Mouse (Mus musculus) adrenal gland, adult 18-20 months (tissue): ENCODE measurements at regions not wholly inside any gene's neighbourhood (a gene's known extent, or its start where the extent isn't known, plus 50 kb on each side); places are given as distances from the start of the nearest gene placed in this dataset.

Source experiments
- DNase-seq, 2 experiments: peaks; one replicate each; pipeline ENCODE4 v3.0.0; 2021 to 2022; ENCODE audit warnings: low spot score in 2 of 2

DNA sequence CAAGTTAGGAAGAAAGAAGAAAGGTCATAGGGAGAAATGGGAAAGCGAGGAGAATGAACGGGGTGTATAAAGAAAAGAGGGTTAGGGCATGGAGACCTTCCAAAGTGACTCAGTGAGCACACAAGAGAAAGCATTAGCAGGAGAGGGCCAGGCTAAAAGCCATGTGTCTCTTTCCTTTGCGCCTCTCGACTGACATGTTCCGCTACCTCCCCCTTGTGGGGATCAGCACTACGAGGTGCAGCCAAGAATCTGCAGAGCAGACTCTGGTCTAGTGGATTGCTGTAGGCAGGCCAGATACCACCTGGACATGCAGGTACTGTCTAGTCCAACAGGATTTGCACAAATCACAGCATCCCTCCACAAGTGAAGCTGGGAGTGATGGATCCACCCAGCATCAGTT, 54.0 kb downstream of the Kcna5 start:
- no peak for DNase-seq

DNA sequence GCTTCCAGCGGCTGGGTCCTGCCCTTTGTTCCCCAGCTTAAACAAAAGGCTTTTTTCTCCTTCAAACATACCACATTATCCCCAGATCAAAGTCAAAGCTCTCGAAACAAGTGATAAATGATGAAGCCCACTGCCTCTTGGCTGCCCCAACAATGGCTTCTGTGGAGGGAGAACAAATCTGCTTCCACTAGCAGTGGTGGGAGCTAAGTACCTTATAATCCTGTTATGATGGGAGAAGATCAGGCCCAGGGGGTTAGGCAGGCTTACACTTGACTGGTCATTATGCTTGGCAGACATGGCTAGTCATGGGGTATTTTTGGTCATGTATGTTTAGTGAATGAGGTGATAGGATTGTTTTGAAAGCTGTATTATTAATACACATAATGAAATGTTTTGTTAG, 57.7 kb downstream of the Kcna5 start:
- DNase-seq, result no peak

DNA sequence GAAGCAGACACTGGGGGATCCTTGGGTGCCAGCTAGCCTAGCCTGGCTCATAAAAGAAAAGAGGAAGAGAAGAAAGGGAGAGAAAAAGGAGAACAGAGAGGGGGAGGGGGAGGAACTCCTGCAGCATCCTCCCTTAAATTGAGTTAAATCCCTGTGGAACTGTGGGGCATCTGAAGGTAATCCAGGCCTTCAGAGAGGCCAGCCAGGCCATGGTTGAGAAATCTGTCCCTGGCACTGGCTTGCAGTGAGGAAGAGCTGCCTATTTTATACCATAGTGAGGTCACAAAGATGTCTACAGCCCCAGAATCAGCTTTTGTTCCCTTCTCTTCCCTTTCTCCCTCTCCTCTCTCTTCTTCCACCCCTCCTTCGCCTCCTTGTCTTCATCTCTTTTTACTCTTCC, 58.5 kb downstream of the Kcna5 start:
- DNase-seq, result no peak

DNA sequence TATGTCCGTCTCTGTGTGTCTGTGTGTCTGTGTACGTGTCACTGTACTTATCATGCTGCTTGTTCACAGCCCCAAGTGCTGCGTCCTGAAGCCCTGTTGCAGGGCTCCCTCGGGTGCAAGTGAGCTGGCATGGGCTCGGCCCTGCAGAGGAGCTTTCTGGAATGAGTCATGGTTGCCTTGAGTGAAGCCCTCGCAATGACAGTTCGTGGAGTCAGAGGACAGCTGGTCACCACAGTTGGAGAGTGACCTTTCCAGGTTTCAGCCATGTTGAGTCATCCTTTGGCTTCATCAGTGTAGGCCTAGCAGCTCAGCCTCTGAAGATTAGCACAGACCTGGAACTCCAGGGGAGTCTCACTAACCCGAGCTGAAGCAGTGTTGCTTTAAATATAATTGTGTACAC, 59.7 kb downstream of the Kcna5 start:
- DNase-seq, result peak; percentile 25 to 43

DNA sequence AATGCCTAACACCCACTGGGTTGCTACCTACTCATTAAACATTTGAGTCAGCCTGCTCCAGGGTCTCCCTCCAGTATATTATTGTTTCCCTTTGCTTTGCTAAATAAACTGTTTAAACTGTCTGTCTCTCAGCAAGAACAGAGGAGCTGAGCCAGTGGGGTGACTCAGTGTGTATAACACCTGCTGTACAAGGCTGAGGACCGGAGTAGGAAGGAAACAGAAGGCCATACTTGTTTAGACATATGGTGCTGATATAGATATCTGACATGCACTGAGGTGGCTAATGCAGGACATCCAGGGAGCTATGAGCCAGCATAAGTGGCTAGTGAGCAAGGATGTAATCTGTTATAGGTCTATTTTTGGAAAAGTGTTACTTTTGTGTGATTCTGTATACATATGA, 81.5 kb downstream of the Kcna5 start:
- DNase-seq, result no peak

DNA sequence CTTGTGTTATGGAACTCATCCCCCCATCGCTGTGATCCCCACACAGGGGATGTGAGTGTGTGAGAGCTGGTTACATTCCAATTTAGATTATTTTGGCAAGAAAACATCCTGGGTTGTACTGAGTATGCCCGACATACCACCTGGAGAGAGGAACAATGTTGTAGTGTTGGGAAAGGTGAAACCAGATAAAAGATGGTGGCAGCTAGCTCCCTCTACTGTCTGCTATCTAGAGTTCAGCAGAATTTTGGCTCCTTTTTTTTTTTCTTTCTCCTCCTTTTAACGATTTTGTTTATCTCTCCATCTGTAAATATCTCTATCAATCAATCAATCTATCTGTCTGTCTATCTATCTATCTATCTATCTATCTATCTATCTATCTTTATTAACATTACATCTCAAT, 89.7 kb downstream of the Kcna5 start:
- DNase-seq, result no peak

DNA sequence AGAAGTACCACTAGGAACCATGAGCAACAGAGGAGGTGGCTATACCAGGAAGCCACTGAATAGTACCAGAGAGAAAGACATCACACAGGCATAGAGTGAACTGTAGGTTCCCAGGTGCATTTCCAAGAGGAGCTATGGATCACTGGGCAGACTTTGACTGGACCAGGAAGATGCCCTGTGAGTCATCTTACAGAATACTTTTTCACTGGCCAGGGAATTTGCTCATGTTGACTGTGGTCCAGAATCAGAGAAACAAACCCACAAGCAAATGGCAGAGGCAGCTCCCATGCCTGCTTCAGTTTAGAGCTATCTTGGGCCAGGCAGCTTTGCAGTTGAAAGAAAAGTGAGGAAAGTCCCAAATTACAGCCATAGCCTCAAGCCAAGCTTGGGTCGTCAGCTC, 95.0 kb downstream of the Kcna5 start:
- DNase-seq, result no peak

DNA sequence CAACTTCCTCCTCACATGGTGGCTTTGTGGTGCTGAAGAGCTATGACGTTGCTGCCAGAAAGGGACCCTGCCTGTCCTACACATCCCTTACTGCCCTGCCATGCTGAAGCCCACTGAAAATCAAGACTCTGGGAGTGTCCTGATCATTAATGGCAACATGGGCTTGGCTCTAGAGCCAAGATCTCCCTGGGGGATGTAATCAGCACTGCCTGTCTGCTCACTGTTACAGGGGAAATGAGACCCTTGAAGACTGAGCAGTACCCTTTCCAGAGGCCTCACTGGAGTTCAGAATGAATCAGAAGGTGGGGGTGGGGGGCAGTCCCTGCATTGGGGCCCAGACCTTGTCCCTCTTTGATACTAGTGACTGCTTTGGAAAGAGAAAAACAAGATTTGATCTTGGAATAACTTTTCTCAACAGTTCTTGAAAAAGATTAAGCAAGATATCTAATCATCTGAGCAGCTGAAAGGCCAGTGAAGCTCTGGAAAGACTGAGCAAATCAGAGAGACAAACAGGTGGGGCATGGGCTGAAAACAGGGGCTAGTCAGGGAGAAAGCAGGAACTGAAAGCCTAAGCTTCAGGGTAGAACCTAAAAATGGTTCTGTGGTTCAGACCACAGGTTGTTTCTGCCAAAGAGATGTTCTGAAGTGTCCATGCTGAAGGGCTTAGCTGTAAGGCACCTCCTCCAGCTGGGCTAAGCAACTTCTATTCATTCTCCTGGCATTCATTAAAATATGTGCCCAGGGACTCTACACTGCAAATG, 97.1 kb downstream of the Kcna5 start:
- no peak for DNase-seq

DNA sequence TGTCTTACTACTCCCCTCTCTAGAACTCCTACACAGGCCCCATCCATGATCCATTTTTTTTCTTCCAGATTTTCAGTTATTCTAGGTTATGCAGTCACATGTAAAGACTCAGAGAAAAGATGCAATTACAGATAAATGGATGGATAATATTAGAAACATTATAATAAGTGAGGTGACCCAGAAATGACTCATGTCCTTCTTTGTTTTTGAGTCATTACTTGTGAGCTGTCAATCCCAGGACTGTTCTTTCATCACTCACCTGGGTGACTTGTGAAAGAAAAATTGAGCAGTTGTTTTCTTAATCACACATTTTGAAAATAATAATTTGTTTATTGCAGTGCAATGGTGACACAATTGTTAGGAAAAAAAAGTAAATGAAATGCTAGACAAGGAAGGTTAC, 108.0 kb downstream of the Kcna5 start:
- no peak for DNase-seq

DNA sequence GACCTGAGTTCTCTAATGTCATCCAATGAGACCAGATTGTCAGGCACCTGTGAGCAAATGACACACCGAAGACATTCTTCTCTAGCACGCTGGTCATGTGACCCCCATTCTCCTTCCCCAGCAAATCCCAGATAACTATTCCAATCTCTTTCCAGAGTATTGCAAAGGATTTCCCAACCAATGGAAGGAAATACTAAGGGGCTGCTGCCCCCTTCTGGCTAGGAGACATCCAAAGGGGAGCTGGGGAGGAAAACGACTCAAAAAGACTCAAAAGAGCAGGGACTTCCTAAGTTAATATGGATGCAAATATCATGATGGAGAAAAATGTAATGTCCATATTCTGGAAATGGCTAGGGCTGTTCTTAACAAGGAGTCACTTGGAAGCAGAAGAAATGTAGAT, 129.5 kb downstream of the Kcna5 start:
- peak; percentile 10 to 29 for DNase-seq

DNA sequence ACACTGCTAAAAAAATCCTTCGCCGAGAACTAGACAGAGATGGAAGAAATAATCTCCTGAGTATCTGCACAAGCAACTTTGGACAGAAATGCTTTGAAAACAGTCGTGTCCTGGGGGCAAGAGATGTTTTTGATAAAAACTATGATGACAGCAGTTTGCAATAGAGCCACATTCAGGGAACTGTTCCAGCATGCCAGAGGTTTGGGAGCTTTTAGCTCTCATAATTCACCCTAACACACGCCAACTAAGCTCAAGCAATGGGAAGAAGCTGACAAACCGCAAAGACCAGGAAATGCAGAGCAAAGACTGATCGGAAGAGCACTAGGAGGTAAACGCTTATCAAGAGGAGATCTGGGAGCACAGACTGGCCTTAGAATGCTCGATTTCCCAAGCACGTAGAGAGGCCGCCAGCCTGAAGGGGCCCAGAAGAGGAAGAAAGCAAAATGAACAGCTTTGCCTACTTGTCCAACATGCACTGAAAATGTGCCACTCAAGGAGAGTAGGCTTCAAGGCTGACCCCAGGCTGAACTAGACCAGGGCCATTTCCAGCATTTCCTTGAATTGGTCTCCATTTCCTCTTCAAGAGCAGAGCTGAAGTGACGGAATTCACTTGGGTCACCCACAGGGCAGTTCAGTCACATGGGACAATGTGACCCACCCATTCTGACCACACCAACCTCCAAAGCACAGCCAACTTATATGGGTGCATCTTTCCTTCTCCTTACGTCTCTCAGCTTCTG, 130.7 kb downstream of the Kcna5 start:
- no peak for DNase-seq

DNA sequence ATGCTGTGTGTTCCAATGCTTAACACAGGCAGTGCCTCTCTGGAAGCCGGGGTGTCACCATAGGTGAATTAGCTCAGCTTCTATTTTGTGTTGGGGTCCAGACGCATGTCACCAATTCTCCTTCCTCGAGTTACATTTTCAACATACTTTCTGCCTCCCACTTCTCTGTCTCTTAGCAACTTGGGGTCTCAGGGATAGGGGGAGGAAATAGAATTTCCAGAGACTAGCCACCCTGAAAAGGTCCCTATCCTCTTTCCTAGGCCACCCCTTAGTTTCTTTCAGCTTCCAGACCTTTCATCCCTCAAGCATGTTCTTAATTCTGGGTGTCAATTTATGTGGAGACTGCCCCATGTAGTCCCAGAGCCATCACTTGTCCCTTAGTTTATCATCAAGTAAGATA, 135.6 kb downstream of the Kcna5 start:
- DNase-seq, result no peak

DNA sequence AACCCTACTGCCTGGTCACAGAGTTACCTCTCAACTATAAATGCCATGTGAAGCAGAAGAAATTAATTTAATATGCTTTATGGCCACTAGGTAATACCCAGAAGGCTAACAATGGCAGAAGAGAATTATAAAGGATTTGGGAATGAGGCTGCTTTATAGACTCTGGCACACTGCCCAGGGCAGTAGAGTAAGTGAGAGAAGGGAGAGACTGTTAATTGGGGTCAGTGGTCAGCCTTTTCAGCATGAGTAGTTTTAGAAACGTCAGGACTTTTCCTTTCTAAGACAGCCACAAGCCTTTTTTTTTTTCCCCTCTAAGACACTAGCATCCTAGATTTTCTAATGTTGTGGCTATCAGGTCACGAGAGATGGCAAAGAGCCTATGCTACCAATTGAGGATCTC, 136.6 kb downstream of the Kcna5 start:
- DNase-seq, result no peak

DNA sequence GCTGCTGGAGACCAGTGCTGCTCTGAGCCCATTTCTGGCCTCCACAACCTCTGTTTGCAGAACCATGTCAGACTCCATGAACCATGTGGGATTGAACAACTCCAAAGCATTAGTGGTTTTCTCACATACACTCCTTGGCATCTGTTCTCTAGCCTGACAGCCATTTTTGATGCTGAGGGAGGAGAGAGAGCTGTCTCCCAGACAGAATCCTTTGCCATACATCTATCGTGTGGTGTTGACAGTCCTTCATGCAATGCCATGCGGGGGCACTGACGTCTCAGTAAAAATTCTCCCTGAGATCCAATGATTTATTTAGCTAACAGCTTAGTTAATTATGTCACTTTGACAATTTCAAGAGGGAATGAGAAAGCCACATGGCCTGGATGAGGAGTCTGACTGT, 140.2 kb downstream of the Kcna5 start:
- DNase-seq, result no peak

DNA sequence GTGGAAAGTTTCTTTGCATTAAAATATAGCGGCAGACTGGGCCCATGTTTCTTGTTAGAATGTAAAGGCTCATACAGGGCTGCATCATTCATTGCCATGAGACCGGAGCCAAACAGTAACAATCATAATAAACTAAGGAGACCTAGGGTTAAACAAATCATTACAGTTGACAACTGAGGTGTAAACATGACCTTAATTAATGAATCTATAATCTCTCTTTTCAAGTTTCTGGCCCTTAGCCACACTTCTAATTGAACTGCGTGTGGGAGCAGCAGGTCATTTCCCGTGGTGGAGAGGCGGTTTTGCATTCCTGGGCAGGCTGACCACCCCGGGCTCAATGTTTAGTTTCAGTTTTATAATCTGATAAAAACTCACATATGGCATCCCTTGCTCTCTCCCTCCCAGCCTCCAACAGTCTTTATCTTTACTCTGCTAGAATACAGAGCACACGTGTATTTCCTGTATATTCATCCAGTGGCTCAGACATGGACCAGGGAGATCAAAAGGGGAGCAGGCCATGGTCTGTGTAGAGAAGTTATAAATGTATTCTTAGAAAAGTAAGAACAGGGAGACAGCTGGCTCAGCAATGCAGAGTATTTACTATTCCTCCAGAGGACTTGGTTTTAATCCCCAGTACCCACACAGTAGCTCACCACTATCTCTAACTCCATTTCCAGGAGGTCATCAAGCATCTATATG, 141.0 kb downstream of the Kcna5 start:
- DNase-seq, result no peak

DNA sequence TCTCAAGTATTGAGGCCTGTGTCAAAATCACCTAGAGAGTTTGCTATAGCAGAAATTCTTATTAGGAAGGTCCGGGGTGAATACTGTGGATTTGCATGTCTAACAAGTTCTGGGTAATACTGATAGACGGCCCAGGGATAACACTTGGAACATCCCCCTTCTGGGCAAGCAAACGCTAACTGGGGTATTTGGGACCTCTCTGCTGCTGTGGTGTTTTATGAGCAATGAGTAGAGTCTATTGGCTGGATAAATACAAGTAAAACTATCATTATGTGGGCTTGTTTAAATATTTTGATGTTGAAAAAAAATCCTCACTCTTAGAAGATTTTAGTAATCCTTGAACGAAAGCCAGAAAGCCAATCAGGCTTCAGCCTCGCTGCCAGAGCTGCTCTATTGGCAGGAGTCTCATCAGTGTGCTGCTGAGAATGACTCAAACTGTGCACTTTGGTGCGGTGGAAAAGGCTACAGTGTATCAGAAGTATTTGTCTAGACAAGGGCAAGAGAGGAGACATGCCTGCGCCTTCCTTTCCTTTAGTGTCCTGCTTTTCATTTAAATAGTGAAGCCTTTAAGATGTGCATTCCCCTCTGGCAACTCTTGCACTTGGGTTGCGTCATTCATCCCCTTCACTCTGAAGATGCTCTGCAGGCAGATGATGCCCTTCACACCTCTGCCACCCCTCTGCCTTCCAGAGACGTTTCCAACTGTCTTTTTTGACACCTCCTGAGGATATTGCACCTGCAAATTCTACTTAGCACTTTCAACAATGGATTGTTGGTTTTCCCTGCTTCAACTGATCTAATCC, 150.8 kb downstream of the Kcna5 start:
- DNase-seq, result no peak

DNA sequence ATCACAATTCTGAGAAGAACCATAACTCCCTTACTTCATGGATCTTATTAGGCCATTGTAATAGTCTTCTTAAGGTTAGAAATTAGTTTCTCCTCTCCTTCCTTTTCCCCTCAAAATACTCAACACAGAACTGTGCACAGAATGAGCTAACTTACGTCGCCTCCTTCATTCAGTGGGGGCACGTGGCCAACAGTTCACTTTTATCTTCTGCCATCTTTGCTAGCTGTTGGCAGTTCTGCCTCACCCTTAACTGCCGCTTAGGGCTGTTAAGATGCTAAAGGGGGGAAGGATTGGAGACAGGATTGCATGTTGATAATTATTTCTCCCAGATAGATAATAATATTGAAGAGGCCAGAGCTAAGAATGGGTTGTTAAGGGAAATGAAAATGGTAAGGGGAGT, 158.0 kb downstream of the Kcna5 start:
- DNase-seq, result no peak

DNA sequence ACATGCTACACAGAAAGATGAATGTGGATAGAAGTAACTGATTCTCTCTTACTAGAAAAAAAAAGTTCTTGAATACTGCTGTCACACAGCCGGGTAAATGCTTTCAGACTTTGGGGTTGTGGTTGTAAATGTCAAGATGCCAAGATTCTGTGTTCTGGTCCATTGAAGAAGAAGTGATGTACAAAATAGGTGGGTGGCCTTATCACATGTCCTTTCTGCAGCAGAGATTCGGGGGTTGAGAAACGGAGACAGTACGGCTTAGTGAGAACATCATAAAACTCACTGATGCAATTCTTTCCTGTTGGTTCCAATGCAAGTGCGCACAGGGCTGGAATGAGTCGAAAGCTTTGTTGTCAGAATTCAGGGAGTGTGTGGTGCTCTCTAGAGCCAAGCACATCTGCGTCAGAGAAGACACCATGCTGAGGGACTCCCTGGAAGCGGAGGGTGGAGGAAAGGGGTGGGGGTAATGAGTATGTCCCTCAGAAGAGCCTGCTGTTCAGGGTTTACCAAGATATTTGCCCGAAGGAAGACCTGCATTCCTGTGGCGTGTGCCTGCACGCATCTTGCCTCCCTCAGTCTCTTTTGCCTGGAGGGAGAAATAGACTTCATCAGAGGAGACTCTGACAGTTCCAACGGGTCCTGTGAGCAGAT, 160.1 kb downstream of the Kcna5 start:
- no peak for DNase-seq

DNA sequence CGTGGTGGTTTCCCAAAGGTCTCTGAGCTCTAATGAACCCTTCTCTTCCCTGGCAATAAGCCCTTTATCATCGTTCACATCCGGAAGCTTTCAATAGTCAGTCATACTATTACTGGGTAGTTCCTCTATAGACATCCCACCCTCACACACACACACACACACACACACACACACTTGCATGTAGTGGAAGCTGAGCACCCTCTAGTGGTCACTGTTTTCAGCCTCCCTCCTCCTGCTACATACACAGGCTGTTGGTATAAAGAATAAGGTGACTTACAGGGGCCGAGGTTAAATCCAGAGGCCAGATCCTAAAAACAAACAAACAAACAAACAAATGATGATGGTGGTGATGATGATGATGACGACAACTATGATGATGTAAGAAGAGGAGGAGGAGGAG, 163.2 kb downstream of the Kcna5 start:
- peak in 1 of 2 experiments; percentile 18 for DNase-seq

DNA sequence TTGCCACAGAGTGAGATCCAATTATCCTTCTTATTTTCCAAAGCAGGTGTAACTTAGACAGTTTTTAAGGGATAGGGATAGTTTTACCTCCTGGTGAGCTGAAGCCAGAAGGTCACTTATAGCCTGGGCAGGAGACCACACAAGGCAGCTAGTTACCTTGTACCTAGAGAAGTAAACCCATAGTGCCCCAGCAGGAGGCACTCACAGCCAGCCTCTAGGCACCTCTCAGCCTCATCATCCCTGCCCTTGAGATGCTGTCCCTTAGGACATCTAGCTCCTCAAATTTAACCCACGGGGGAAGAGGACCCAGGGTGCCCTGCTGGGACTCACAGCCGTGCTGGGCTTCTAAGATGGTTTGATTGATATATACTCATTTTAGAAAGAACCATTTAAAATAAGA, 163.7 kb downstream of the Kcna5 start:
- DNase-seq, result no peak

DNA sequence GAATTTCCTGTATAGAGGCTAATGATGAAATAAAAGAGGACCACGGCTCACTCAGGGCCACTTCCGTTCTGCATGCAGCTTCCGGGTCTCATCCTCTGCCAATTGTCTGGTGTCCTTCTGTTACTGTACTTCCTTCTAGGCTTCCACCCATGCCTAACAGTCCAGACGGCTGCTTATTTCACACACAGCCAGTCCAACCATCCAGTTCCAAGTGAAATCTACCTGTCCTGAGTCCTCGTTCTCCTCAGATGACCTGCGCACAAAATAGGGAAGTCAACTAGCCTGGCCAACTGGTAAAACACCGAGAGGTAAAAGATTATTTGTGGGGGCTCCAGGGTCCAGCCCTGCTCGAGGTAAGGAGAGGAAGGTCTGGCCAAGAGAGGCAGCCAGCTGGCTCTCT, 169.7 kb downstream of the Kcna5 start:
- DNase-seq, result no peak
